Mouse (Mus musculus) midbrain, embryonic 14.5 days (tissue): ENCODE data around the gene Tomm22. TPM values are rescaled to one million over a fixed set of nuclear protein-coding genes. Genes with fewer than 3 reads are reported as not detected.
A peak's percentile ranks its signal among the peaks of the same experiment; 100 is the strongest.

Experiments
- ATAC-seq: fragments of 200-750 bp; cut with Nextera tagmentation; 2 replicates; pipeline ENCODE4 v1.8.0; 2017; ENCODE audit warnings: moderate number of reproducible peaks, moderate library complexity; ENCODE audit not compliant: low FRiP score, low TSS enrichment
- DNase-seq: peaks from one replicate; pipeline ENCODE4 v3.0.0-alpha.2; 2015
- H3K27ac ChIP-seq: fragments of 300-500 bp; sonication (generic); replicated peaks from 2 replicates; pipeline ENCODE4 v1.5.1; 2014; ENCODE audit warnings: mild to moderate bottlenecking, low read depth, low read length, moderate library complexity
- H3K27me3 ChIP-seq: fragments of 300-500 bp; sonication (generic); 2 replicates; pipeline ENCODE4 v1.6.1; 2014; ENCODE audit warnings: low read length, control low read depth, mixed read lengths; ENCODE audit not compliant: control insufficient read depth, insufficient read depth
- H3K36me3 ChIP-seq: fragments of 300-500 bp; sonication (generic); 2 replicates; pipeline ENCODE4 v1.6.1; 2014; ENCODE audit warnings: low read length, control low read depth; ENCODE audit not compliant: control insufficient read depth, insufficient read depth
- H3K4me1 ChIP-seq: fragments of 300-500 bp; sonication (generic); 2 replicates; pipeline ENCODE4 v1.6.1; 2014; ENCODE audit warnings: mild to moderate bottlenecking, antibody characterized with exemption, low read length, control low read depth; ENCODE audit not compliant: control insufficient read depth, insufficient read depth
- H3K4me2 ChIP-seq: fragments of 300-500 bp; sonication (generic); 2 replicates; pipeline ENCODE4 v1.6.1; 2014; ENCODE audit warnings: mild to moderate bottlenecking, low read length, moderate library complexity
- H3K4me3 ChIP-seq: fragments of 300-500 bp; sonication (generic); replicated peaks from 2 replicates; pipeline ENCODE4 v1.5.1; 2014; ENCODE audit warnings: low read depth, low read length
- H3K9ac ChIP-seq: fragments of 300-500 bp; sonication (generic); replicated peaks from 2 replicates; pipeline ENCODE4 v1.6.1; 2014; ENCODE audit warnings: mild to moderate bottlenecking, low read length, moderate library complexity
- H3K9me3 ChIP-seq: fragments of 300-500 bp; sonication (generic); 2 replicates; pipeline ENCODE4 v1.6.1; 2016; ENCODE audit warnings: low read length, control low read depth, mixed read lengths; ENCODE audit not compliant: control insufficient read depth
- WGBS: fragments of 180-500 bp; shearing (Covaris S2); extraction: QIAGEN DNeasy Blood & Tissue Kit; methylation state at CpG from one replicate; pipeline ENCODE4 v1.1.7; 2014; 5-methylcytosine and 5-hydroxymethylcytosine counted together
- polyA plus RNA-seq: library from polyadenylated mRNA; unstranded; fragments of >200 nt; fragmentation: Nextera tagmentation; extraction: Ambion mirVana; gene quantifications from 2 replicates; pipeline ENCODE4 v1.2.1, GENCODE M21; 2014

The Tomm22 gene
- polyA plus RNA-seq, 1 experiment from 2014 or later = 237 TPM

- Histone ChIP-seq H3K27ac (peak overlapping the region; percentile 93), H3K36me3 (no peaks in the 10 kb centered on the region), H3K4me2 (peak overlapping the region; percentile 86), H3K27me3 (no peaks in the 10 kb centered on the region), H3K9me3 (no peaks in the 10 kb centered on the region), H3K4me1 (peaks cover 56% of the 10 kb centered on the region), H3K4me3 (peak overlapping the region; percentile 88), H3K9ac (peak overlapping the region; percentile 90)
- WGBS = 3% methylated on average over 8 of the region's 8 CpGs
- ATAC-seq (no peak), DNase-seq (no peak)
Observed at GRCm38 (mm10) chr15:79688268-79688956, 17.8 kb downstream of the Tomm22 start.

GRCm38 (mm10) chr15:79689662-79690425 is 19.2 kb downstream of the Tomm22 start:
- DNase-seq (no peak), ATAC-seq (no peak)
- Histone ChIP-seq H3K4me1 (peaks cover 45% of the 10 kb centered on the region), H3K4me2 (peak overlapping the region; percentile 65), H3K27ac (peak overlapping the region; percentile 60; the same call in 1 of the 2 replicates), H3K9ac (no peak overlapping the region), H3K36me3 (no peaks in the 10 kb centered on the region), H3K27me3 (no peaks in the 10 kb centered on the region), H3K4me3 (peak overlapping the region; percentile 31), H3K9me3 (no peaks in the 10 kb centered on the region)
- WGBS = 16% methylated on average over 24 of the region's 24 CpGs

- Histone ChIP-seq H3K9ac (peak within 1 kb of the TSS; percentile 77), H3K4me3 (peak within 1 kb of the TSS; percentile 87), H3K4me2 (peak within 1 kb of the TSS; percentile 94), H3K27ac (peak within 1 kb of the TSS; percentile 84), H3K4me1 (peaks cover 38% of the 10 kb centered on the region), H3K9me3 (no peaks in the 10 kb centered on the region), H3K27me3 (no peaks in the 10 kb centered on the region), H3K36me3 (0 out of 2 replicates have a peak, but pooled peaks cover 3% of the 10 kb centered on the region)
- under 1% methylated on average over 45 of the region's 45 CpGs for whole genome bisulfite sequencing
- ATAC-seq (peak; percentile 96), DNase-seq (peak; percentile 99)
Observed at GRCm38 (mm10) chr15:79690426-79691022, 19.9 kb downstream of the Tomm22 start, which contains the start of gene Gtpbp1. TSS of gene Gtpbp1 (plus strand) at chr15:79690845.

GRCm38 (mm10) chr15:79691023-79691508 is 20.4 kb downstream of the Tomm22 start:
- peak overlapping the region; percentile 94 for H3K4me2 ChIP-seq
- H3K9me3 ChIP-seq = no peaks in the 10 kb centered on the region
- peak overlapping the region; percentile 84 for H3K27ac ChIP-seq
- peak; percentile 66 for DNase-seq
- peaks cover 33% of the 10 kb centered on the region for H3K4me1 ChIP-seq
- under 1% methylated on average over 49 of the region's 53 CpGs for WGBS
- peak overlapping the region; percentile 87 for H3K4me3 ChIP-seq
- peak; percentile 15 for ATAC-seq
- H3K9ac ChIP-seq = peak overlapping the region; percentile 77
- no peaks in the 10 kb centered on the region for H3K27me3 ChIP-seq
- H3K36me3 ChIP-seq = peaks cover 4% of the 10 kb centered on the region; the same call in 1 of the 2 replicates

- H3K4me2 ChIP-seq = peak overlapping the region; percentile 94
- no peak overlapping the region for H3K27ac ChIP-seq
- H3K9me3 ChIP-seq = no peaks in the 10 kb centered on the region
- WGBS = 64% methylated on average over 5 of the region's 5 CpGs
- peak overlapping the region; percentile 87 for H3K4me3 ChIP-seq
- no peak for ATAC-seq
- H3K9ac ChIP-seq = no peak overlapping the region; the same call in 1 of the 2 replicates
- peaks cover 11% of the 10 kb centered on the region for H3K36me3 ChIP-seq
- no peak for DNase-seq
- H3K27me3 ChIP-seq = no peaks in the 10 kb centered on the region
- H3K4me1 ChIP-seq = peaks cover 27% of the 10 kb centered on the region
Observed at GRCm38 (mm10) chr15:79692334-79692733, 21.7 kb downstream of the Tomm22 start.

- DNase-seq (no peak), ATAC-seq (no peak)
- Histone ChIP-seq H3K9me3 (no peaks in the 10 kb centered on the region), H3K9ac (no peak overlapping the region), H3K27me3 (no peaks in the 10 kb centered on the region), H3K4me3 (no peak overlapping the region), H3K4me1 (peaks cover 27% of the 10 kb centered on the region), H3K36me3 (peaks cover 11% of the 10 kb centered on the region), H3K4me2 (no peak overlapping the region), H3K27ac (no peak overlapping the region)
- WGBS = 94% methylated on average over 11 of the region's 11 CpGs
Observed at GRCm38 (mm10) chr15:79693740-79694139, 23.1 kb downstream of the Tomm22 start.

GRCm38 (mm10) chr15:79694512-79694911 is 23.9 kb downstream of the Tomm22 start:
- 91% methylated on average over 4 of the region's 4 CpGs for WGBS
- H3K36me3 ChIP-seq = peaks cover 11% of the 10 kb centered on the region
- no peak for DNase-seq
- no peak overlapping the region for H3K4me2 ChIP-seq
- H3K27me3 ChIP-seq = no peaks in the 10 kb centered on the region
- no peak overlapping the region for H3K9ac ChIP-seq
- H3K9me3 ChIP-seq = no peaks in the 10 kb centered on the region
- no peak overlapping the region for H3K27ac ChIP-seq
- peaks cover 27% of the 10 kb centered on the region for H3K4me1 ChIP-seq
- ATAC-seq = no peak
- H3K4me3 ChIP-seq = no peak overlapping the region

- Histone ChIP-seq H3K9me3 (no peaks in the 10 kb centered on the region), H3K27me3 (no peaks in the 10 kb centered on the region), H3K4me1 (peaks cover 22% of the 10 kb centered on the region), H3K27ac (no peak overlapping the region), H3K36me3 (peaks cover 11% of the 10 kb centered on the region), H3K9ac (no peak overlapping the region), H3K4me3 (no peak overlapping the region), H3K4me2 (no peak overlapping the region)
- DNase-seq = no peak
- 67% methylated on average over 3 of the region's 3 CpGs for WGBS
- ATAC-seq = no peak
Observed at GRCm38 (mm10) chr15:79695516-79695915, 24.9 kb downstream of the Tomm22 start.
